Mouse (Mus musculus): ENCODE data around the gene Slc25a13. TPM values are rescaled to one million over a fixed set of nuclear protein-coding genes. Genes with fewer than 3 reads are reported as not detected.

The Slc25a13 gene
- polyA plus RNA-seq (2015; fragmentation: Nextera tagmentation; extraction: Ambion mirVana), result 54.3 and 54.4 TPM in 2 replicates

DNA sequence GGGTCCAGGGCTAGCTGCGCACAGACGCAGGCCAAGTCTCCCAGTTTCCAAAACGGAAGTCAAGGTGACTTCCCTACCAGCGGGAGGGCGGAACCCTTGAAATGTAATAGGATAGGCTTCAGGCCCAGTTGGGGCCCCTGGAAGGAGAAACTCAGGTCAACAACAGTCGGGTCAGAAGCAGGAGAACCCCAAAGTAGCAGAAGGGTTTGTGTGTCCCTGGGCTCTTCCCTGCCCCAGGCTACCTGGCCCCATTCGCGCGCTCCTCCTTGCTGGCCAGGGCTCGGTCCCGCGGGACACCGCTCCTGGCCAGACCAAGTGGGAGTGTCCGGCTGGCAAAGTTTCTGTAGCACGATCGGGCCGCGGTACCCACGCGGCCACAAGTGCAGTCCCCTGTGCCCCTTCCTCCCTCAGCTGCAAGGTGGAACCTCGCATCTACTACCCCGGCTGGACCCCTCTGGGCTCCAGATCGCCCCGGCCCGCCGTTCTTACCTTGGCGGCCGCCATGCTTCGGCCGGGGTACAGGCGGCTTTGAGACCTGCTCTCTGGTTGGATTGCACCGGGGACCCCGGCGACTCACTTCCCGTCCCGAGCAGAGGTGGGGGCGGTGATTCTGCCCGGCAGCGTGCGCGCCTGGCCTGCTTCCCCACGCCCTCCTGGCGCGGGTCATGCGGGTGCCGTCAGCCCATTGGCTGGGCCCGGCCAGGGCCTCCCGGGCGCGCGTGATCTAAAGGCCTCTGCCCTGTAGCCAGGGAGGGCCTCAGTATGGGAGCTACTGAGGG is at the start of gene Slc25a13:
Gene Slc25a13 (minus strand): TSS at position 667 of the 779 bp plus-strand sequence.
- no peaks in the 10 kb centered on the region for H3K9me3 ChIP-seq (replicated peaks; ENCODE audit: control insufficient read depth, low read length)
- under 1% methylated on average over 51 of the region's 51 CpGs for WGBS
- peak; percentile 93 for ATAC-seq (replicated peaks; ENCODE audit: extremely low read depth, insufficient read depth, low FRiP score)
- peak within 1 kb of the TSS; percentile 82 for H3K4me2 ChIP-seq (ENCODE audit: low read depth, low read length)
- H3K4me3 ChIP-seq (ENCODE audit: low read length), result peak within 1 kb of the TSS; percentile 77
- H3K36me3 ChIP-seq (ENCODE audit: control insufficient read depth, insufficient read depth), result no peaks in the 10 kb centered on the region
- peak within 1 kb of the TSS; percentile 89 for H3K27ac ChIP-seq (ENCODE audit: low read length)
- H3K9ac ChIP-seq (ENCODE audit: low read length), result peak within 1 kb of the TSS; percentile 92
- H3K4me1 ChIP-seq (ENCODE audit: control insufficient read depth, insufficient read depth, low read length), result peaks cover 18% of the 10 kb centered on the region
- H3K27me3 ChIP-seq (ENCODE audit: control insufficient read depth, insufficient read depth, low read length), result no peaks in the 10 kb centered on the region

DNA sequence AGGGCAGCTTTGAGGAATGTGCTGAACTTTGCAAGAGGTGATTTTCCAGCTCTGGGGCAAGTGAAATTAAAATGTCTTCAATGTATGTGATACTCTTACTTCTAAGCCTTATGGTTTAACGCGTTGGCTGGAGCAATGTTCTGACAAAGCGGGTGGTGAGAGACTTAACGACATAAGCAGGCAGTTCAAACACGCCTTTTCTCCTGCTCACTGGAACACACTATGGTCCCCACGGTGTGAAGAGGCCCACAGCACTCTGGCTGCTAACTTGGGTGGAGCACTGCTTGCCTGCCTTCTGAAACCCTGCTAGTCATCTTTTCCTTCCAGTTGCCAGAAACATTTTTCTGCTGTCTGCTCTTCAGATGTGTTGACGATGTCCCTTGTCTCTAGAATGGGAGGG is 48.8 kb upstream of the Slc25a13 start:
- no peak for ATAC-seq (replicated peaks; ENCODE audit: extremely low read depth, insufficient read depth, low FRiP score)
- WGBS, result 77% methylated on average over 7 of the region's 7 CpGs

DNA sequence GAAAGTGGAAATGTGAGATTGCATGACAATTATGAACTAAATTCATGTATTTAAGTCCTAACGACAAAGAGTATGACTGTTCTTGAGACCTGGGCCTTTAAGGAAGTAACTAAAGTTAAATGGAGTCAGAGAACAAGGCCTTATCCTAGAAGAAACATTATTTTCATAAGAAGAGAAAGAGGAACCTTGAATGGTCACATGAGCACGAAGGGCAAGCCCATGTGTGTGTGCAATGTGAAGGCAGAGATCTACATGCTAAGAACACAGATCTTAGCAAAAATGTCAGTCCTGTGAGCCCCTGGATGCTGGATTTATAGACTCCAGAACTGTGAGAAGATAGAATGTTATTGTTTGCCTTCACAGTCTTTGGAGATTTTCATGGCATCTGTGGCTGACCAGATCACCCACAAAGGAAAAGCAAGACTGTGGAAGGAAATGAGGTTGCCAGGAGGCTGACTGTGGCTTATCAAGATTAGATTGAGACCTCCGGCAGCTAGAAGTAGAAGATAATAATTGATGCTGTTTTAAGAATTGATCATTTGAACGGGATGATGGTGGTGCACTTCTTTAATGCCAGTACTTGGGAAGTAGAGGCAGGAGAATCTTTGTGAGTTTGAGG is 46.4 kb upstream of the Slc25a13 start:
- Histone ChIP-seq H3K9ac (ENCODE audit: low read length) (no peak overlapping the region), H3K36me3 (ENCODE audit: control insufficient read depth, insufficient read depth) (no peaks in the 10 kb centered on the region), H3K9me3 (replicated peaks; ENCODE audit: control insufficient read depth, low read length) (no peaks in the 10 kb centered on the region), H3K4me1 (ENCODE audit: control insufficient read depth, insufficient read depth, low read length) (no peaks in the 10 kb centered on the region), H3K4me3 (ENCODE audit: low read length) (no peak overlapping the region), H3K27me3 (ENCODE audit: control insufficient read depth, insufficient read depth, low read length) (no peaks in the 10 kb centered on the region), H3K27ac (ENCODE audit: low read length) (no peak overlapping the region), H3K4me2 (ENCODE audit: low read depth, low read length) (no peak overlapping the region)
- 72% methylated on average over 4 of the region's 4 CpGs for WGBS
- no peak for ATAC-seq (replicated peaks; ENCODE audit: extremely low read depth, insufficient read depth, low FRiP score)

More for the DNA sequence above, 48.8 kb upstream of the Slc25a13 start:
- Histone ChIP-seq H3K36me3 (ENCODE audit: control insufficient read depth, insufficient read depth) (no peaks in the 10 kb centered on the region), H3K4me2 (ENCODE audit: low read depth, low read length) (no peak overlapping the region), H3K27me3 (ENCODE audit: control insufficient read depth, insufficient read depth, low read length) (no peaks in the 10 kb centered on the region), H3K4me3 (ENCODE audit: low read length) (no peak overlapping the region), H3K9ac (ENCODE audit: low read length) (no peak overlapping the region), H3K27ac (ENCODE audit: low read length) (no peak overlapping the region), H3K9me3 (replicated peaks; ENCODE audit: control insufficient read depth, low read length) (no peaks in the 10 kb centered on the region), H3K4me1 (ENCODE audit: control insufficient read depth, insufficient read depth, low read length) (no peaks in the 10 kb centered on the region)

DNA sequence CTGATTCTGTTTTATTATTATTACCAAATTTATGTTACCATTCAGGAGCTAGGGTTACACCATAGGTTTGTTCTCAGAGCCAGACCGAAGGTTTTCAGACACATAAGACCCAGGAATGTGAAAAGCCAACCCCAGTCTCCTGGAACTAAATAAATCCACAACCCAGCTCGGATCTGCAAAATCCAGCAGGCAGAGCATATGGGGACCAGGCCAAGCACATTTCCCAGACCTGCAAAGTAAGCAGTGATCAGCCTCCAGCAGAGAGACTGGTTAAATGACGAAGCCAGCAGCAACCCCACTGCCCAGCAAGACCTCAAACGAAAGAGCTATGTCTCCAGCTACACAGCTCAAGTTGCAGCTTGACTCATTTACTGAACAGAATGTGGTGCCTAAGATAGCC is 43.9 kb upstream of the Slc25a13 start:
- H3K36me3 ChIP-seq (ENCODE audit: control insufficient read depth, insufficient read depth), result no peaks in the 10 kb centered on the region
- H3K27me3 ChIP-seq (ENCODE audit: control insufficient read depth, insufficient read depth, low read length), result no peaks in the 10 kb centered on the region
- H3K4me3 ChIP-seq (ENCODE audit: low read length), result no peak overlapping the region
- no peaks in the 10 kb centered on the region for H3K9me3 ChIP-seq (replicated peaks; ENCODE audit: control insufficient read depth, low read length)
- H3K27ac ChIP-seq (ENCODE audit: low read length), result no peak overlapping the region
- H3K4me1 ChIP-seq (ENCODE audit: control insufficient read depth, insufficient read depth, low read length), result no peaks in the 10 kb centered on the region
- ATAC-seq (replicated peaks; ENCODE audit: extremely low read depth, insufficient read depth, low FRiP score), result no peak
- H3K4me2 ChIP-seq (ENCODE audit: low read depth, low read length), result no peak overlapping the region
- no peak overlapping the region for H3K9ac ChIP-seq (ENCODE audit: low read length)
- WGBS, result 55% methylated on average over 4 of the region's 4 CpGs

- Histone ChIP-seq H3K27me3 (ENCODE audit: control insufficient read depth, insufficient read depth, low read length) (no peaks in the 10 kb centered on the region), H3K27ac (ENCODE audit: low read length) (no peak overlapping the region), H3K36me3 (ENCODE audit: control insufficient read depth, insufficient read depth) (no peaks in the 10 kb centered on the region), H3K9ac (ENCODE audit: low read length) (no peak overlapping the region), H3K4me1 (ENCODE audit: control insufficient read depth, insufficient read depth, low read length) (no peaks in the 10 kb centered on the region), H3K4me2 (ENCODE audit: low read depth, low read length) (no peak overlapping the region), H3K4me3 (ENCODE audit: low read length) (no peak overlapping the region), H3K9me3 (replicated peaks; ENCODE audit: control insufficient read depth, low read length) (no peaks in the 10 kb centered on the region)
- no peak for ATAC-seq (replicated peaks; ENCODE audit: extremely low read depth, insufficient read depth, low FRiP score)
- WGBS, result 63% methylated on average over 7 of the region's 7 CpGs
Observed at GRCm38 (mm10) chr6:6248500-6248899, 31.5 kb upstream of the Slc25a13 start.

GRCm38 (mm10) chr6:6243828-6244227 is 26.9 kb upstream of the Slc25a13 start:
- Histone ChIP-seq H3K4me1 (ENCODE audit: control insufficient read depth, insufficient read depth, low read length) (no peaks in the 10 kb centered on the region), H3K4me2 (ENCODE audit: low read depth, low read length) (no peak overlapping the region), H3K27ac (ENCODE audit: low read length) (no peak overlapping the region), H3K4me3 (ENCODE audit: low read length) (no peak overlapping the region), H3K36me3 (ENCODE audit: control insufficient read depth, insufficient read depth) (no peaks in the 10 kb centered on the region), H3K9me3 (replicated peaks; ENCODE audit: control insufficient read depth, low read length) (no peaks in the 10 kb centered on the region), H3K27me3 (ENCODE audit: control insufficient read depth, insufficient read depth, low read length) (no peaks in the 10 kb centered on the region), H3K9ac (ENCODE audit: low read length) (no peak overlapping the region)
- no peak for ATAC-seq (replicated peaks; ENCODE audit: extremely low read depth, insufficient read depth, low FRiP score)
- WGBS, result 81% methylated on average over 1 of the region's 1 CpGs

DNA sequence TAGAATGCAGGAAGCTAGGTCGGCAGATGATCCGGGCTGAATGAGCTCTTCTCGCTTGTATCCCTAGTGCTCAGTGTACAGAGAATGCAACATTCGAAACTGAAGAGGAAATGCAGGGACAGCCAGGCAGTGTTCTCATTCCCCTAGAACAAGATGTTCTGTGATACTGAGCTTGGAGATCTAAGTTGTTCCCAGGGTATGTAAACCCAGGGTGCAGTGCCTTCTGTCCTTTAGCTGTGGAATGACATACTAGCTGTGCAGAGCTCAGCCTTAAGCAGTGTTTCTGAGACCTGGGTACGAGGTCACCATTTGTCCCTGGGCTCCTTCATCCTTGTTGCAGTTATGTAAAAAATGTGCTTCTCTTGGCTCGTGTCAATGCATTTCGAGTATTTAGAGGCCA is 25.1 kb upstream of the Slc25a13 start:
- H3K4me2 ChIP-seq (ENCODE audit: low read depth, low read length), result no peak overlapping the region
- H3K27me3 ChIP-seq (ENCODE audit: control insufficient read depth, insufficient read depth, low read length), result no peaks in the 10 kb centered on the region
- 62% methylated on average over 7 of the region's 7 CpGs for WGBS
- H3K36me3 ChIP-seq (ENCODE audit: control insufficient read depth, insufficient read depth), result no peaks in the 10 kb centered on the region
- H3K4me1 ChIP-seq (ENCODE audit: control insufficient read depth, insufficient read depth, low read length), result no peaks in the 10 kb centered on the region
- no peaks in the 10 kb centered on the region for H3K9me3 ChIP-seq (replicated peaks; ENCODE audit: control insufficient read depth, low read length)
- ATAC-seq (replicated peaks; ENCODE audit: extremely low read depth, insufficient read depth, low FRiP score), result no peak
- no peak overlapping the region for H3K27ac ChIP-seq (ENCODE audit: low read length)
- H3K4me3 ChIP-seq (ENCODE audit: low read length), result no peak overlapping the region
- H3K9ac ChIP-seq (ENCODE audit: low read length), result no peak overlapping the region

DNA sequence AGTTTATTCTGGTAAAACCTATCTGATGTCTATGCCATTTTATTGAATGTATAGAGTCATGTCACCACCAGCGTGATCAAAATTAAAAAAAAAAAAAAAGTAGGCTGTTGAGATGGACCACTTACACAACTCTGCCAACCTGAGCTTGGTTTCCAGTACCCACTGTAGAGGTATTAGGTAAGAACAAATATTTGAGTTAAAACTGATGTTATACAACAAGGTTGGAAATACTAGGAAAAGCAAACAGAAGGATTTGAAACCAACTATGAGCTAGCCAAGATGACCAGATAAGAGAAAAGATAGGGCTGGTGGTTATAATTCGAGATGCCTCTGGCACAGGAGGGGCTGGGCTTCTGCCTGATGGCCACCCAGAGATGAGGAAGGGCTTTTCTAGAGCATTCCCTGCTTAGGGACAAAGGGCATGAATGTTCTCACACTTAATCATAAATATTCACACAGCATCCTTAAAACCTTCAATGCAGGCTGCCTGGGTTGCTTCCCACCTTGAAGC is 19.9 kb upstream of the Slc25a13 start:
- no peak for ATAC-seq (replicated peaks; ENCODE audit: extremely low read depth, insufficient read depth, low FRiP score)
- Histone ChIP-seq H3K27ac (ENCODE audit: low read length) (no peak overlapping the region), H3K4me2 (ENCODE audit: low read depth, low read length) (no peak overlapping the region), H3K27me3 (ENCODE audit: control insufficient read depth, insufficient read depth, low read length) (no peaks in the 10 kb centered on the region), H3K9me3 (replicated peaks; ENCODE audit: control insufficient read depth, low read length) (peaks cover 4% of the 10 kb centered on the region), H3K4me3 (ENCODE audit: low read length) (no peak overlapping the region), H3K36me3 (ENCODE audit: control insufficient read depth, insufficient read depth) (no peaks in the 10 kb centered on the region), H3K4me1 (ENCODE audit: control insufficient read depth, insufficient read depth, low read length) (no peaks in the 10 kb centered on the region), H3K9ac (ENCODE audit: low read length) (no peak overlapping the region)
- WGBS, result 78% methylated on average over 2 of the region's 2 CpGs

GRCm38 (mm10) chr6:6230262-6230661 is 13.3 kb upstream of the Slc25a13 start:
- no peak for ATAC-seq (replicated peaks; ENCODE audit: extremely low read depth, insufficient read depth, low FRiP score)
- H3K9ac ChIP-seq (ENCODE audit: low read length), result no peak overlapping the region
- WGBS, result 81% methylated on average over 2 of the region's 2 CpGs

More at GRCm38 (mm10) chr6:6230262-6230661, 13.3 kb upstream of the Slc25a13 start:
- Histone ChIP-seq H3K36me3 (ENCODE audit: control insufficient read depth, insufficient read depth) (no peaks in the 10 kb centered on the region), H3K4me1 (ENCODE audit: control insufficient read depth, insufficient read depth, low read length) (no peaks in the 10 kb centered on the region), H3K27me3 (ENCODE audit: control insufficient read depth, insufficient read depth, low read length) (no peaks in the 10 kb centered on the region), H3K27ac (ENCODE audit: low read length) (no peak overlapping the region), H3K4me2 (ENCODE audit: low read depth, low read length) (no peak overlapping the region), H3K4me3 (ENCODE audit: low read length) (no peak overlapping the region), H3K9me3 (replicated peaks; ENCODE audit: control insufficient read depth, low read length) (peaks cover 4% of the 10 kb centered on the region)
